Mouse (Mus musculus): ENCODE data around the gene Stk32c. TPM values are rescaled to one million over a fixed set of nuclear protein-coding genes. Genes with fewer than 3 reads are reported as not detected.

Stk32c gene
- polyA plus RNA-seq, 1 experiment from 2014 or later: not detected

- no peak overlapping the region for H3K4me3 ChIP-seq (ENCODE audit: low read depth, low read length)
- H3K4me2 ChIP-seq (ENCODE audit: low read depth, low read length): no peak overlapping the region
- WGBS (ENCODE audit: insufficient replicate concordance): 51% methylated on average over 5 of the region's 5 CpGs
- H3K36me3 ChIP-seq (ENCODE audit: control insufficient read depth, insufficient read depth): no peaks in the 10 kb centered on the region
- no peaks in the 10 kb centered on the region for H3K4me1 ChIP-seq (ENCODE audit: control insufficient read depth, low read depth, low read length)
- no peak overlapping the region for H3K27ac ChIP-seq (ENCODE audit: low read length)
- no peak overlapping the region for H3K9ac ChIP-seq (ENCODE audit: low read depth, low read length)
- no peaks in the 10 kb centered on the region for H3K9me3 ChIP-seq (replicated peaks; ENCODE audit: control insufficient read depth, low read length)
- ATAC-seq (ENCODE audit: low read depth): no peak
- peaks cover 17% of the 10 kb centered on the region for H3K27me3 ChIP-seq (ENCODE audit: control insufficient read depth, insufficient read depth, low read depth, low read length)
Observed at GRCm38 (mm10) chr7:139081158-139081557, 131.9 kb downstream of the Stk32c start.

- ATAC-seq (ENCODE audit: low read depth): no peak
- Histone ChIP-seq H3K4me1 (ENCODE audit: control insufficient read depth, low read depth, low read length) (no peaks in the 10 kb centered on the region), H3K9me3 (replicated peaks; ENCODE audit: control insufficient read depth, low read length) (no peaks in the 10 kb centered on the region), H3K36me3 (ENCODE audit: control insufficient read depth, insufficient read depth) (no peaks in the 10 kb centered on the region), H3K4me3 (ENCODE audit: low read depth, low read length) (no peak overlapping the region), H3K27ac (ENCODE audit: low read length) (no peak overlapping the region), H3K9ac (ENCODE audit: low read depth, low read length) (no peak overlapping the region), H3K27me3 (ENCODE audit: control insufficient read depth, insufficient read depth, low read depth, low read length) (peaks cover 13% of the 10 kb centered on the region), H3K4me2 (ENCODE audit: low read depth, low read length) (no peak overlapping the region)
- WGBS (ENCODE audit: insufficient replicate concordance): 55% methylated on average over 4 of the region's 4 CpGs
Observed at GRCm38 (mm10) chr7:139080714-139081113, 132.4 kb downstream of the Stk32c start.

- H3K27me3 ChIP-seq (ENCODE audit: control insufficient read depth, insufficient read depth, low read depth, low read length): no peaks in the 10 kb centered on the region
- no peak for ATAC-seq (ENCODE audit: low read depth)
- no peaks in the 10 kb centered on the region for H3K36me3 ChIP-seq (ENCODE audit: control insufficient read depth, insufficient read depth)
- WGBS (ENCODE audit: insufficient replicate concordance): 57% methylated on average over 7 of the region's 7 CpGs
- no peaks in the 10 kb centered on the region for H3K9me3 ChIP-seq (replicated peaks; ENCODE audit: control insufficient read depth, low read length)
- no peak overlapping the region for H3K4me2 ChIP-seq (ENCODE audit: low read depth, low read length)
- H3K9ac ChIP-seq (ENCODE audit: low read depth, low read length): no peak overlapping the region
- no peak overlapping the region for H3K4me3 ChIP-seq (ENCODE audit: low read depth, low read length)
- H3K27ac ChIP-seq (ENCODE audit: low read length): no peak overlapping the region
- H3K4me1 ChIP-seq (ENCODE audit: control insufficient read depth, low read depth, low read length): no peaks in the 10 kb centered on the region
Observed at GRCm38 (mm10) chr7:139079141-139079540, 134.0 kb downstream of the Stk32c start.

GRCm38 (mm10) chr7:139078181-139078580 is 134.9 kb downstream of the Stk32c start:
- H3K4me1 ChIP-seq (ENCODE audit: control insufficient read depth, low read depth, low read length): no peaks in the 10 kb centered on the region
- no peak overlapping the region for H3K4me3 ChIP-seq (ENCODE audit: low read depth, low read length)
- H3K27ac ChIP-seq (ENCODE audit: low read length): no peak overlapping the region
- H3K36me3 ChIP-seq (ENCODE audit: control insufficient read depth, insufficient read depth): no peaks in the 10 kb centered on the region
- ATAC-seq (ENCODE audit: low read depth): no peak
- no peaks in the 10 kb centered on the region for H3K27me3 ChIP-seq (ENCODE audit: control insufficient read depth, insufficient read depth, low read depth, low read length)
- 47% methylated on average over 6 of the region's 6 CpGs for WGBS (ENCODE audit: insufficient replicate concordance)
- H3K9me3 ChIP-seq (replicated peaks; ENCODE audit: control insufficient read depth, low read length): no peaks in the 10 kb centered on the region
- no peak overlapping the region for H3K4me2 ChIP-seq (ENCODE audit: low read depth, low read length)
- no peak overlapping the region for H3K9ac ChIP-seq (ENCODE audit: low read depth, low read length)

GRCm38 (mm10) chr7:139077283-139077682 is 135.8 kb downstream of the Stk32c start:
- Histone ChIP-seq H3K9ac (ENCODE audit: low read depth, low read length) (no peak overlapping the region), H3K27me3 (ENCODE audit: control insufficient read depth, insufficient read depth, low read depth, low read length) (no peaks in the 10 kb centered on the region), H3K36me3 (ENCODE audit: control insufficient read depth, insufficient read depth) (no peaks in the 10 kb centered on the region), H3K9me3 (replicated peaks; ENCODE audit: control insufficient read depth, low read length) (no peaks in the 10 kb centered on the region), H3K4me1 (ENCODE audit: control insufficient read depth, low read depth, low read length) (no peaks in the 10 kb centered on the region), H3K27ac (ENCODE audit: low read length) (no peak overlapping the region), H3K4me2 (ENCODE audit: low read depth, low read length) (no peak overlapping the region), H3K4me3 (ENCODE audit: low read depth, low read length) (no peak overlapping the region)
- WGBS (ENCODE audit: insufficient replicate concordance): 26% methylated on average over 7 of the region's 7 CpGs
- no peak for ATAC-seq (ENCODE audit: low read depth)

- H3K4me1 ChIP-seq (ENCODE audit: control insufficient read depth, low read depth, low read length): no peaks in the 10 kb centered on the region
- H3K27ac ChIP-seq (ENCODE audit: low read length): no peak overlapping the region
- H3K9me3 ChIP-seq (replicated peaks; ENCODE audit: control insufficient read depth, low read length): no peaks in the 10 kb centered on the region
- ATAC-seq (ENCODE audit: low read depth): no peak
- H3K4me2 ChIP-seq (ENCODE audit: low read depth, low read length): no peak overlapping the region
- H3K36me3 ChIP-seq (ENCODE audit: control insufficient read depth, insufficient read depth): no peaks in the 10 kb centered on the region
- no peak overlapping the region for H3K9ac ChIP-seq (ENCODE audit: low read depth, low read length)
- H3K27me3 ChIP-seq (ENCODE audit: control insufficient read depth, insufficient read depth, low read depth, low read length): no peaks in the 10 kb centered on the region
- 59% methylated on average over 14 of the region's 14 CpGs for WGBS (ENCODE audit: insufficient replicate concordance)
- H3K4me3 ChIP-seq (ENCODE audit: low read depth, low read length): no peak overlapping the region
Observed at GRCm38 (mm10) chr7:139075054-139075794, 137.9 kb downstream of the Stk32c start.

- no peaks in the 10 kb centered on the region for H3K27me3 ChIP-seq (ENCODE audit: control insufficient read depth, insufficient read depth, low read depth, low read length)
- H3K4me2 ChIP-seq (ENCODE audit: low read depth, low read length): no peak overlapping the region
- H3K4me3 ChIP-seq (ENCODE audit: low read depth, low read length): no peak overlapping the region
- no peaks in the 10 kb centered on the region for H3K4me1 ChIP-seq (ENCODE audit: control insufficient read depth, low read depth, low read length)
- WGBS (ENCODE audit: insufficient replicate concordance): 42% methylated on average over 6 of the region's 6 CpGs
- ATAC-seq (ENCODE audit: low read depth): no peak
- H3K36me3 ChIP-seq (ENCODE audit: control insufficient read depth, insufficient read depth): no peaks in the 10 kb centered on the region
- H3K9ac ChIP-seq (ENCODE audit: low read depth, low read length): no peak overlapping the region
- H3K27ac ChIP-seq (ENCODE audit: low read length): no peak overlapping the region
- no peaks in the 10 kb centered on the region for H3K9me3 ChIP-seq (replicated peaks; ENCODE audit: control insufficient read depth, low read length)
Observed at GRCm38 (mm10) chr7:139074189-139074588, 138.9 kb downstream of the Stk32c start.

GRCm38 (mm10) chr7:139068182-139068623 is 144.9 kb downstream of the Stk32c start:
- Histone ChIP-seq H3K27me3 (ENCODE audit: control insufficient read depth, insufficient read depth, low read depth, low read length) (no peaks in the 10 kb centered on the region), H3K36me3 (ENCODE audit: control insufficient read depth, insufficient read depth) (no peaks in the 10 kb centered on the region), H3K4me3 (ENCODE audit: low read depth, low read length) (no peak overlapping the region), H3K9me3 (replicated peaks; ENCODE audit: control insufficient read depth, low read length) (no peaks in the 10 kb centered on the region), H3K4me2 (ENCODE audit: low read depth, low read length) (no peak overlapping the region), H3K4me1 (ENCODE audit: control insufficient read depth, low read depth, low read length) (no peaks in the 10 kb centered on the region), H3K9ac (ENCODE audit: low read depth, low read length) (no peak overlapping the region), H3K27ac (ENCODE audit: low read length) (no peak overlapping the region)
- no peak for ATAC-seq (ENCODE audit: low read depth)
- 0% methylated on average over 2 of the region's 2 CpGs for WGBS (ENCODE audit: insufficient replicate concordance)

GRCm38 (mm10) chr7:139063406-139063805 is 149.7 kb downstream of the Stk32c start:
- Histone ChIP-seq H3K9me3 (replicated peaks; ENCODE audit: control insufficient read depth, low read length) (no peaks in the 10 kb centered on the region), H3K4me2 (ENCODE audit: low read depth, low read length) (no peak overlapping the region), H3K27me3 (ENCODE audit: control insufficient read depth, insufficient read depth, low read depth, low read length) (no peaks in the 10 kb centered on the region), H3K36me3 (ENCODE audit: control insufficient read depth, insufficient read depth) (no peaks in the 10 kb centered on the region), H3K4me1 (ENCODE audit: control insufficient read depth, low read depth, low read length) (no peaks in the 10 kb centered on the region), H3K27ac (ENCODE audit: low read length) (no peak overlapping the region), H3K9ac (ENCODE audit: low read depth, low read length) (no peak overlapping the region), H3K4me3 (ENCODE audit: low read depth, low read length) (no peak overlapping the region)
- no peak for ATAC-seq (ENCODE audit: low read depth)
- 38% methylated on average over 4 of the region's 4 CpGs for WGBS (ENCODE audit: insufficient replicate concordance)
